Mouse (Mus musculus) brain, embryonic 14.5 days (tissue): ENCODE data around the gene Ice2.

Source experiments
- CTCF ChIP-seq: fragments of 200-500 bp; IDR thresholded peaks from 2 replicates; pipeline ENCODE4 v1.5.1; 2012; ENCODE audit warnings: inconsistent platforms, mild to moderate bottlenecking, moderate library complexity, borderline replicate concordance; ENCODE audit not compliant: insufficient read depth, insufficient read length; ENCODE audit errors: extremely low read depth
- POLR2A ChIP-seq: fragments of 200-500 bp; IDR thresholded peaks from 2 replicates; pipeline ENCODE4 v1.6.1; 2012; ENCODE audit warnings: mild to moderate bottlenecking, inconsistent platforms, borderline replicate concordance; ENCODE audit not compliant: poor library complexity, insufficient read depth, insufficient read length, severe bottlenecking; ENCODE audit errors: extremely low read depth

DNA sequence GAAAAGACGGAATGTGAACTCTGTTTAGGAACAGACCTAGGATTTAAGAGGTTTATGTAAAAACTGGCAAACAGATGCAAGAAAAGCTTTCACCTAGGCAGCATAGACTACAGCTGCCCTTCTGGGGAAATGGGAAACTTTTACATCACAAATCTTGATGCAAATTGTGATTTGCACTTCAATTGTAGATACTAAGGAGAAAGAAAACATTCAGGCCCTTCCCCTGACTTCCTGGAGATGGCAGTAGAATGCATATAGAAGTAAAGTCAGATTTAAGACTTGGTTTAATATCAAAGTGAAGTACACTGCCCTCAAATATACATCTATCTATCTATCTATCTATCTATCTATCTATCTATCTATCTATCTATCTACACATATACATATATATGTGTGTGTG, 21.8 kb downstream of the Ice2 start:
- TF ChIP-seq POLR2A, result no peak
- TF ChIP-seq CTCF, result no peak
